Mouse (Mus musculus): ENCODE data around the gene Gch1.
"Not testable (repeated sequence)": the region's sequence is repeated elsewhere in the genome, so short reads cannot be mapped to it uniquely, and the experiment has no call there.

The Gch1 gene

DNA sequence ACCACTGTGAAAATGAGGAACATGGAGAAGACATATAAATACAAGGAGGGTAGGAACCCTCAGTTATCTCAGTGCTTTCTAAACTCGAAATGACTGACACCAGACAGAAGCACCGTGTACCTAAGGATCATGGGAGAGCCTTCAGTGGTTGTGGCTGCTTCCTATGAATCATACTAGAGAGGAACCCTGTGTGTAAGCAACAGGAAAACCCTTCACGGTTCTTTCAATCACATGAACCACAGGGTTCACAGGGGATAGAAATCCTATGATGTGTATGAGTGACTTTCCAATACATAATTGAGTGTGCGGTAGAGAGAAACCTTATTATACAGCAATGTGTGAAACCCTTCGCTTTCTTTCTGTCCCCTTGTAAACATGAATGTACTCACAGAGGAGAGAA is 24.1 kb downstream of the Gch1 start:
- DNase-seq (ENCODE audit: low spot score): no peak

DNA sequence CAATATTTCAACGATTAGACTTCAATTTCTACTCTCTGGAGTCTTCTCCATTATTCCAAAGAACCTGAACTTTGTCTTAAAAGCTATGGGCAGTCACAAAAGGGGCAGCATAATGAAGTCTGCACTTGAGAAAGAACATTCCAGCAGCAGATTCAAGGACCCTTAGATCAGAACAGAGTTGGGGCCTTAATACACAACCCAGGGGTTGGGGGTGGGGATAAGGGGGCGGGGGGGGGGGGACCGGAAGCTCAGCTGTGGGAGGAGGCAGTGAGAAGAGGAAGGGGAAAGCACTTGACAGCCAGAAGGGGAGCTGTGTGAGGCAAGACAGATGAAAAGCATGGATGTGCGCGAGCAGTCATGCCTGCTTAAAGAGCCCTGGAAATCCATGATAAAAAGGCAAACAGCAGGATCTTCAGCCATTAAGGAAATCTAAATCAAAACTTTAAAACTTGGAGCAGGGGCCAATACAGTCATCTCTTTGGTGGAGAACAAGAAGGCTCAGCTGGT is 27.2 kb downstream of the Gch1 start:
- no peak for DNase-seq (ENCODE audit: low spot score)

DNA sequence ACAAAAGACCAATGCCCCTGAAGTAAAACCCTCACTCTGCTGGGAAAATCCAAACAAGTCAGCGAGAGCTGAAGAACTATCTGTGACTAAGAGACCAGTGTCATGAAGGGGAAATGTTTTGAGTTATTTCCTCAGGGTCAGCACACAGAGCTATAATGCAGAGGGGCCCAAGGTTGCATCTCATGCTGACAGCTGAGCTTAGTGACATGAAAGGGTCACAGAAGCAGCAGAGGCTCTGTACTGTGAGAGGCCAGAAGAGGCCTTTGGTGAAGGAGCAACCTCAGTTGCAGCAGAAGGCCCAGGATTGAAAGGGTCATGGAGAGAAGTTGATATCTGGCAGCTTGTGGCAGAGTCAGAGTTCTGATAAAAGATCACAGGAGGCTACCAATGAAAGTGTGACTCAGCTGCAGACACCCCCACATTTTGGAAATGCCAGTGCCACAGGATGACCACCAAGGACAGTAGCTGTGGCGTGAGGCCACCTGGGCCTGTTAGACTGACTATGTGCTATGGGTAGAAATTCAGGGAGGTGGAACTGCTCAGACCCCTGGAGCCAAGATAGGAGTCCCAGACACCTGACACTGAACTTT is 29.1 kb downstream of the Gch1 start:
- DNase-seq (ENCODE audit: low spot score): no peak

DNA sequence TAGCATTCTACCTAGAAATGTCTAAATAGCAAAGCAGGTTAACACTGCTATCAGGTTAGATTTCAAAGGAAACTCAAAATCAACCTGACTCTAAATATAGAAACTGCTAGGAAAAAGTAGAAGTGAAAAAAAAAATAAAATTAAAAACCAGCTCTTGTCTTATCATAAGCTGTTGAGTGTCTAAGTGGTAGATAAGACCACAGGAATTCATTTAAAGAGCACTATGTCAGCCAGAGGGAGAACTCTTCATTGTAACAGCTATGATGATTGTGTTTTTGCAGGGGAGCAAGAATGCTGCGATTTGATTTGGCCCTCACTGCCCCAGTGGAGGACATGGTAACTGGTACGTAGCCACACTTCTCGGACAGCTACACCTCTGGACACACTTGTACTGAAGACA is 34.9 kb downstream of the Gch1 start:
- no peak for DNase-seq (ENCODE audit: low spot score)

DNA sequence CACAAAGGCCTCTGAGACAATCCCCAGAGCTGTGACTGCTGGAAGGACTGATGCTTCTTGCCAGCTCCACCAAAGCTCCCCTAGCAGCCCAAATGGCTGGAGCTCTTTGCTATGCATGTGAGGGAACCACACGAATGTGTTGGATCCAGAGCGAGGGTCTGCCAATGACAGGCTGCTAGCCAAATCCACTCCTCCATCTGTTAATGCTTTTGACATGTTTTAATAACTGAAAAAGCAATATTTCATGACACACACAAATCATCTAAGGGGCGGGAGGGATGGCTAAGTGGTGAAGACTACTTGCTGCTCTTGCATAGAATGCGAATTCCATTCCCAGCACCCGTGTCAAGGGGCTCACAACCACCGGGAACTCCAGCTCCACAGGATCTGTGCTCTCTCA is 37.9 kb downstream of the Gch1 start:
- DNase-seq (ENCODE audit: low spot score): no peak

DNA sequence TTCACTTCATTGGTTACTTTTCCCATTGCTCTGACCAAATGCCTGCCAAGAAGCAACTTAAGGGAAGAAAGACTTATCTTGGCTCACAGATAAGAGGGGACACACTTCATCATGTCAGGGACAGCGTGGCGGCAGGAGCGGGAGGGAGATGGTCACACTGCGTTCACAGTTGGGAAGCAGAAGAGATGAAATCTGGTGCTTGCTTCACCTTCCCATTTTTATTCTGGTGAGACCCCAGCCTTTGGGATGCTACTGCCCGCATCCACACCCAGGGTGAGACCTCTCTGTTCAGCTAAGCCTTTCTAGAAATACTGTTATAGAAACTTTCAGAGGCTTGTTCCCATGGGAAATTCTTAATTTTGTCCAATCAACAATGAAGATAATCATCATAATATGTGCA is 44.9 kb downstream of the Gch1 start:
- DNase-seq (ENCODE audit: low spot score): no peak

DNA sequence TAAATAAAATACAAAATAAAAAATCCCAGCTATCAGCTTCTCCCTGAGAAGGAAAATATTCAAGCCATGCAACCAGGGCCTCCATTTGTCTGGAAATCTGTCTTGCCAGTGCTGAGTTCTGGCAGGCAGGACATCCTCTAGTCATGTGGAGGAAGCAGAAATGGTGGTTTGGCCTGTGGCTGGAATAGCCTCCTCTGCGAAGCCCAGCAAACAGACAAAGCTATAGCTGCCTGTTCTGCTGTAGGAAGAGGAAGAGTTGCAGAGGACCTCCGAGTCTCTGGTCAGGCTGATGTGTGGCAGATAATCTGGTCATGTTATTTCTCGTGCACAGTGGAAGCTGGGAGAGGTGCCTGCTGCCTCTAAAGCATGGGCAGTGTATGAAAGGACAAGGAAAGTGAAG is 50.4 kb downstream of the Gch1 start:
- DNase-seq (ENCODE audit: low spot score): no peak

DNA sequence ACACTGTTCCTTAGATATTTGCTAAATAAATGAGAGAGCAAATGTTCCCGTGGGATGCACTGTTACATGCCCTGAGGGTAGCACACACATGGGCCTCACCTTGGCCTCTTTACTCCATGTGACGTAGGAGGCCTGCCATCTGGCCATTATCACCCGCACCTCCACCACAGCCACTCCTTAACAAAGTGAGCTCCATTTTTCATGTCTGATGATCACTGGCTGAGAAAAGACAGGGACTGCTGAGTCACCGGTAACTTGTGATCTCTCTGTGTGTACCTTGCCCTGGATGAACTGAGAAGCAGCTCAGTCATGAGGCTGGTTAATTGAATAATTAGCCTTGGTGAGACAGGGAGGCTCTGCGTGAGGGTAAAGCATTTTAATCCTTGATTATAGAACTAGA is 52.6 kb downstream of the Gch1 start:
- peak; percentile 83 for DNase-seq (ENCODE audit: low spot score)

DNA sequence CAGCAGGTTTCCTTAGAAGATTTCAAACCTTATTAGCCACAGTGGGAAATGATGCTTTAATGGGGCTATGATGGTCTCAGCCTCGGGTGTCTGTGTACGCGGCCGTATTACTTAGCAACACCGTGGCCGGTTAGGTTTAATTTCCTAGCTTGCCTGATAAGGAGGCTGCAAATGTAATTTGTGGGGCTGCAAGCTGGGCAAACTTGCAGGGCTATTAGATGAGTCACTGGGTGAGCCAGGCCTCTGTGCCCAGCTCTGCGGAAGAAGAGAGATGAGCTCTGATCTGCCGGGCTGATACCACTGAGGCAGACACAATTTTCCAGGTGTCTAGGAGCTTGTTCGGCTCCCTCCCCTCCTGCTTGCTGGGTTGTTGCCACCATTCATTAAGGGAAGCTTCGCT is 55.3 kb downstream of the Gch1 start:
- peak; percentile 95 for DNase-seq (ENCODE audit: low spot score)

DNA sequence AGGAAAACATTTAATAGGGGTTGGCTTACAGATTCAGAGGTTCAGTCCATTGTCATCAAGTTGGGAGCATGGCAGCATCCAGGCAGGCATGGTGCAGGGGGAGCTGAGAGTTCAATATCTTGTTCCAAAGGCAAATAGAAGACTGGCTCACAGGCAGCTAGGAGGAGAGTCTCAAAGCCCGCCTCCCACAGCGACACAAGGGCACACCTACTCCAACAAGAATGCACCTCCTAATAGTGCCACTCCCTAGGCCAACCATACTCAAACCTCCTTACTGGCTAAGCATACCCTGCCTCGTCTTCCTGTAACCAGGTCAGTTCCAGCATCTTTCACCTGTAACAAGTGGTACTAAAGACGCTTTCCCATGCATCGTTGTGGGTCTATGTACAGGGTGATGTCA is 61.2 kb downstream of the Gch1 start:
- DNase-seq (ENCODE audit: low spot score): no peak

DNA sequence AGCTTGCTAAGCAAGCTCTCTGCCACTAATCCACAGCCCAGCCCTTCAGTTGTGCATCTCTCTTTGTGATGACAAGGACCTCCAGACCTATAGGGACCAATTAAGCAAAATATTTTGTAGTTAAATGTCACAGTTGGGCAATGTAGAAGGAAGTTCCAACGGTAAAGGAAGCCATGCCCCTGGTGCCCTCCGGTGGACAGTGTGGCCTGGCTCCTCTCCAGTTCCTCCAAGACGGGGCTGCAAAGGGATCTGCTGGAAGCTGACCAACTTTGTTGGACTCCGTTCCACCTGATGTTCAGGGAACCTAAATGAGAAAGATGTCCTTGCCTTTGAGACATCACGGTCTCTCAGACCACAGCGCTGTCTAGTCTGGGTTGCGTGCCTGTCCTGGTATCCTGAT is 71.7 kb downstream of the Gch1 start:
- peak; percentile 26 for DNase-seq (ENCODE audit: low spot score)

DNA sequence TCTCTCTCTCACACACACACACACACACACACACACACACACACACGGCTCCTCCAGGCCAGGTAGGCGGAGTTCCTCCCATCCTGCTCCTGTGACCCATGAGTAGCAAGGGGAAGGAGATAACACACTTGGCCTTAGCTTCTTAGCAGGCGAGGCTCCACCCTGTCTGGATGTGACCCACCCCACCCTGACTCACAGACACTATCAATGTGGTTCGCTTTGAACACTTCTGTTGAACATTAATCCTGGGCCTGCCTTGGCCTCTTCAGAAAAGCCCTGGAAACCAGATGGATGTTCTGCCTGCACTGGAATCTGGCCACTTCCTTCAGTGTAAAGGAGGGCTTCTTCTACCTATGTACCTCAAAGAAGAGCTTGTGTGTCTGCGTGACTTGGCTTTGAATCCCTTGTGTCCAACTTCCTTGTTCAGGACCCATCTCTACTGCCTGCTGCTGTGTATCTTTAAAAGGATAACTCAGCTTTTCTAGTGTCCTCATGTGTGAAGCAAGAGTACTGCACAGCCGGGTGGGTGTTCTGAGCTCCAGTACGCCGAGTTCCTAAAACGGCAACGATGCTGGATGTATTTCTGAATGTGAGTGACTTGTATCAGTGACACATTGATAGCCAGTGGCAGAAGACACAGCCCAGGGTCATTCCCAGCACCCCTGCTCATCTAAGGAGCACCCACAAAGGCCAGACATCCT is 73.0 kb downstream of the Gch1 start:
- no peak for DNase-seq (ENCODE audit: low spot score)

DNA sequence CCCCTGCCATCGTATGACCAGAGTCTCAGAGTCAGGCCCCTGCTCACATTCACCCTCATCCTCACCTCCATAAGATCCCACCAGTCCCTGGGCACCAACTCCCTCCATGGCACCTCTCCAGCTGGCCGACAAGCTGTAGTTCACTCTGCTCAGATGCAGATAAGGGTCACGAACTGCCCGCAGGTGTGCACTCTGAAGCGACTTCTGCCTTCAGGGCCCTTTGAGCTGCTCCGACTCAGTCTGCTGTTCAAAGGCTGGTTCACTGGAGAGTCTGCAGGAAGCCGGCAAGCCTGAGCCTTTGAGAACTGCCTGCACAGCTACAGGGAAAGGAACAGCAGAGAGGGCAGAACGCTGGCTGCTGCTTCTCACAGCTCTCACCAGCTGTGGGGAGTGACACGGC is 74.1 kb downstream of the Gch1 start:
- no peak for DNase-seq (ENCODE audit: low spot score)

DNA sequence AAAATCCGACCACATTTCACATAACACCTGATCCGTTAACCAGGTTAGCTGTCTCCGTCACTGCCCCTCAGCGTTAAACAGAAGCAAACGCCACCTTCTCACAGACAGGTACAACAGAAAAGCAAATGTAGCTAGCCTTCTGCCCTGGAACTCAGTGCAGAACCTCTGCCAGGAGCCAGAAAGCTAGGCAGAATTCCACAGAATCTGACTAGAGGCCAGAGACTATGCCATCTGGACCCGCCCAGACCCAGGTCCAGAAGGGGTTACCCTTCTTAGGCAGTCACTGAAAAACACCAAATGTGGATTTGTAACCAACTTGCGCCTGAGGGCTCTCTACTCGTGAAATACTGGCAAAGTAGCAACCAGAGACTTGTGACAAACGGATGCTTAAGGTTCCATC is 77.9 kb downstream of the Gch1 start:
- DNase-seq (ENCODE audit: low spot score): no peak

DNA sequence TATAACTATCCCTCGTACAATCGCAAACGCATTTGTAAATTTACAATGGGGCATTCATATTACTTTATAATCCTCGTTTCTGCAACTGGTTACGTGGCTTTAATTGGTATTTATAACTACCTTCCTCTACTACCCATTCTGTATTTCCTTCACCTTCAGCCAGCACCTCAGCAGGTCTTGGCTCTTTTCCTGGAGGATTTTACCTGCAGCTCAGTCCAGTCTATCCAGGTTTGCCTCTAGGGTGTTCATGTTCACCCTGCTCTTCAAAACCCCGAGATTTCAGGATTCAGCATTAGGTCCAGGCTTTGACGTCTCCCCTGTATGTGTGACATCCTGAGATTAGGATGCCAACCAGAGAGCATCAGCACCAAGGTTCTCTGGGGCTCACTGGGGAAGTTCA is 78.8 kb downstream of the Gch1 start:
- DNase-seq (ENCODE audit: low spot score): not testable (repeated sequence)

DNA sequence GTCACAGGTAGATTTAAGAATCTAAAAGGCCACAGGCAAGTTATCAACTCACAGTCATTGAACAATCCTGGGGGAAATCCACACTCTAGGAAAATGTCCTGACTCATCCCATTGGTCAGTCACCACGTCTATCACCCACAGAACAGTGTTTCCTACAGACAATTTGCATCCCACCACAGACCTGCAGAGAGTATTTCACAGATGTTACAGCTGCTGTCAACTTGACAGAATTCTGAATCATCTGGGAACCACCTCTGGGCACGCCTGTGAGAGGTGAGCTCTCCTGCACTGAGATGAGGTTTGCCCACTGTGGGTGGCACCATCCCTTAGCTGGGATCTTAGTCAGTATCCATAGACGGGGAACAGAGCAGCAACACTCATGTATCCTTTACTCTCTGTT is 81.8 kb downstream of the Gch1 start:
- DNase-seq (ENCODE audit: low spot score): no peak

DNA sequence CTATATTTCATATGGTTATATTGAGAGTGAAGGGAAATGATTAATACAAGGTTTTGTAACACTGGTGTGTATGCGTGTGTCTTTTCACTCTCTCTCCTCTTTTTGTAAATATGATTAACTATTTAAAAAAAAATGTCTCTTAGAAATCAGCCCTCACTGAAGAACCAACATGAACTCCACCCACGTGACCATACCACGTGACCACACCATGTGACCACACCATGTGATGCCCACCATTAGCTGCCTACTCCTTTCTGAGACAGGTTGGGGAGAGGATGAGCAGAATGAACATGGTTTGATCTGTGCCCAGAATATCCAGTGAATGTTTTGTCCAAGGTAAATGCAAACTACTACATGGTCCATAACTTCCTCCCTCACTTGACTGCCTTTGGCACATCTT is 83.5 kb downstream of the Gch1 start:
- no peak for DNase-seq (ENCODE audit: low spot score)

DNA sequence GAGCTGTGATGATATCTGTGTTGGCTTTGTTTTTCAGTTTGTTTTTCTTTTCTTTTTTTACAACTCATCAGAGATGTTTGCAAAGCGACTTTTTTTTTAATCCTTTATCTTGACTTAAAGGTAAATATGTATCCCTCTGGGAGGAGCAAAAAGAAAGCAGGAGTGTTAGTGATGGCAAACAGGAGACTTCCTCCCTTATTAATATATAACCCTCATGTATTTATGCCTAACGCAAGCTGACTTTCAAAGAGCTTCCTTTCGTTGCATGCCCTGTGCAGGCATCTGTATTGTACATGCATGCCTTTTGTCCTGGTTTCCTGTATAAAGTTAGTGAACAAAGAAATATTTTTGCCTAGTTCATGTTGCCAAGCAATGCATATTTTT is 84.0 kb downstream of the Gch1 start:
- DNase-seq (ENCODE audit: low spot score): no peak

DNA sequence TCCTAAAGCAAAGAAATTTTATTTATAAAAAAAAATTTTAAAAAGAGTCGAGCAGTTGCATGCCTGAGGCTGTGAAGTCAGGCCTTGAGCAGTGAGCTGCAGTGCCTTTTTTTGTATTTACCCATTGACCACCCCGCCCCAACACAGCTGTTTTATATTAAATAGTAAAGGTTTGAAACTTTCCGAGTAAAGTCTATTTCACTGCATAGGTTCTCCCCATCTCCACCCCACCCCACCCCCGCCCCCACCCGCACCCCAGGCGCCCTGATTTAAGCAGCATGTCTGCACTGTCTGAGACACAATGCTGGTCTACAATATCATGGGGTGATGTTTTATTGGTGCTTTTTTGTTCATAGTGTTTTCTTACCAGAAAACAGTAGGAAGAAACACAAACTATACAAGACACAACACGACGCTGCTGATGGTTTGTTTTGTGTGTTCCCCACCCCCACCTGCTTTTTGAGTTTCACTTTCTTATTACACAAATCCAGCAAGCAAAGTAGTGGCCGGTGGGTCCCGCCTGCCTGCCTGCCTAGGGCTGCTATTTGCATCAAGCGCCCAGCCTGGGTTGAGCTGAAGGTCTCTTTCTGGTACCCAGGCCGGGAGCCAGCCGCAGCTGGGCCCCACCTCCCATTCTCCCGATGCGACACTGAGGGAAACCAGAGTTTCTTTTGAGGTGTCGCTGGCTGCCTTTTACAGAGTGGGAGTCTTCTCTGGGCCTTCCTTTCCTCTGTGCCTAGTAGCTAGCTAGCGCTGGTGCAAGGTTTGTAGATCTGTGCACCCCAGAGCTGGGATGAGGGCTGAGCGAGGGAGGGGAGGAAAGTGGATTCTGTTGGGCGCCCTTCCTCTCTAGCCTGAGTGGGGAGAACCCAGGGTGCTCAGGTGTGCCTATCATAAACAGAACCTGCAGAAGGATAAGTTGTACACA is 84.7 kb downstream of the Gch1 start:
- DNase-seq (ENCODE audit: low spot score): no peak

Measured in MN1 (cell line).